Mouse (Mus musculus) neural tube, embryonic 14.5 days (tissue): ENCODE results near the gene Rgl1. TPM values are rescaled to one million over a fixed set of nuclear protein-coding genes. Genes with fewer than 3 reads are reported as not detected.
A peak's percentile ranks its signal among the peaks of the same experiment; 100 is the strongest.

Experiments used
- ATAC-seq: fragments of 200-750 bp; cut with Nextera tagmentation; 2 replicates; pipeline ENCODE4 v1.8.0; 2017; ENCODE audit warnings: low read depth, mild to moderate bottlenecking, moderate TSS enrichment, moderate library complexity
- H3K27ac ChIP-seq: fragments of 300-500 bp; sonication (generic); 2 replicates; pipeline ENCODE4 v1.5.1; 2014; ENCODE audit warnings: low read depth, mild to moderate bottlenecking, control low read depth, low read length, moderate library complexity, mixed read lengths
- H3K27me3 ChIP-seq: fragments of 300-500 bp; sonication (generic); 2 replicates; pipeline ENCODE4 v1.6.1; 2014; ENCODE audit warnings: low read length; ENCODE audit not compliant: control insufficient read depth, insufficient read depth
- H3K36me3 ChIP-seq: fragments of 300-500 bp; sonication (generic); 2 replicates; pipeline ENCODE4 v1.6.1; 2014; ENCODE audit warnings: low read length, mixed read lengths; ENCODE audit not compliant: control insufficient read depth, insufficient read depth
- H3K4me1 ChIP-seq: fragments of 300-500 bp; sonication (generic); 2 replicates; pipeline ENCODE4 v1.6.1; 2014; ENCODE audit warnings: low read length; ENCODE audit not compliant: control insufficient read depth, insufficient read depth
- H3K4me2 ChIP-seq: fragments of 300-500 bp; sonication (generic); 2 replicates; pipeline ENCODE4 v1.6.1; 2014; ENCODE audit warnings: mild to moderate bottlenecking, low read depth, low read length, control low read depth
- H3K4me3 ChIP-seq: fragments of 300-500 bp; sonication (generic); 2 replicates; pipeline ENCODE4 v1.5.1; 2014; ENCODE audit warnings: low read depth, low read length, control low read depth, mixed read lengths
- H3K9ac ChIP-seq: fragments of 300-500 bp; sonication (generic); replicated peaks from 2 replicates; pipeline ENCODE4 v1.6.1; 2014; ENCODE audit warnings: low read depth, mild to moderate bottlenecking, control low read depth, low read length, mixed read lengths
- H3K9me3 ChIP-seq: fragments of 300-500 bp; sonication (generic); 2 replicates; pipeline ENCODE4 v1.6.1; 2016; ENCODE audit warnings: low read length; ENCODE audit not compliant: control insufficient read depth
- WGBS: fragments of 180-500 bp; shearing (Covaris S2); extraction: QIAGEN DNeasy Blood & Tissue Kit; methylation state at CpG from one replicate; pipeline ENCODE4 v1.1.7; 2014; 5-methylcytosine and 5-hydroxymethylcytosine counted together
- polyA plus RNA-seq: library from polyadenylated mRNA; unstranded; fragments of >200 nt; fragmentation: Nextera tagmentation; extraction: Ambion mirVana; gene quantifications from 2 replicates; pipeline ENCODE4 v1.2.1, GENCODE M21; 2014

The Rgl1 gene
- polyA plus RNA-seq, 1 experiment from 2014 or later: 14.9 TPM

DNA sequence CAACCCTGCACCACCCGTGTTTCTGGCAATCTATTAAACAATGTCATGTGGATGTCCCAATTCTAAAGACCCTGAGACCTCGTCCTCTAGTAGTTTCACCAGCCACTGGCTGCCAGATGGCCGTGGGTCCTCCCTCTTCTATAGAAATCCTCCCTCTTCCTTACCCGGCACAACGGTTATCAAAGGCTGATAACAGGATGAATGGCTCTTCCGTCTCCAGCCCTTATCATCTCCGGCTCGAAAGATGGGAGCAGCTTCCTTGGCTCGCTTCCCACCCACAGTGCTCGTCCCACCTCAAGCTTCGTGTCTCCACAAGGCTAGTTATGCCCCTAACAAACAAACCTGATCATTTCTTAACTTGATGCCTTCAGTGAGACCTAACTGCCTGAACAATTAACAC lies 242.9 kb downstream of the Rgl1 start:
- Histone ChIP-seq H3K4me1 (no peaks in the 10 kb centered on the region), H3K9me3 (no peaks in the 10 kb centered on the region), H3K4me3 (no peak overlapping the region), H3K27me3 (no peaks in the 10 kb centered on the region), H3K27ac (no peak overlapping the region), H3K36me3 (peaks cover 6% of the 10 kb centered on the region; the same call in 1 of the 2 replicates), H3K9ac (no peak overlapping the region), H3K4me2 (no peak overlapping the region)
- ATAC-seq: no peak
- 86% methylated on average over 11 of the region's 11 CpGs for WGBS

DNA sequence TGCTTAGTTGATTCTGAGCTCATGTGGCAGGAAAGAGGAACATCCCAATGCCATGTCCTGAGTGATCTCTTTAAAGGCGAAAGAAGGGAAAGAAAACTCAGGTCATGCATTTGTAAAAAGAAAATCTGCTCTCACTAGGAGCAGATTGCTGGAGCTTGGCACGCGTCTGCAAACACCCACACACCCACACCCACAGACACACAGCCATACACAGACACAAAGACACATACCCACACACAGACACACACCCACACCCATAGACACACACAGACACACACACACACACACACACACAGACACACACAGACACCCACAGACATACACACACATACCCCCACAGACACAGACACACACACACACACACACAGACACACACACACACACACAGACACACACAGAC lies 243.9 kb downstream of the Rgl1 start:
- 92% methylated on average over 3 of the region's 3 CpGs for WGBS
- no peaks in the 10 kb centered on the region for H3K27me3 ChIP-seq
- no peak overlapping the region for H3K4me2 ChIP-seq
- no peaks in the 10 kb centered on the region for H3K9me3 ChIP-seq
- H3K9ac ChIP-seq: no peak overlapping the region
- no peak overlapping the region for H3K4me3 ChIP-seq
- no peak overlapping the region for H3K27ac ChIP-seq
- no peaks in the 10 kb centered on the region for H3K4me1 ChIP-seq
- H3K36me3 ChIP-seq: peaks cover 6% of the 10 kb centered on the region; the same call in 1 of the 2 replicates
- ATAC-seq: no peak

DNA sequence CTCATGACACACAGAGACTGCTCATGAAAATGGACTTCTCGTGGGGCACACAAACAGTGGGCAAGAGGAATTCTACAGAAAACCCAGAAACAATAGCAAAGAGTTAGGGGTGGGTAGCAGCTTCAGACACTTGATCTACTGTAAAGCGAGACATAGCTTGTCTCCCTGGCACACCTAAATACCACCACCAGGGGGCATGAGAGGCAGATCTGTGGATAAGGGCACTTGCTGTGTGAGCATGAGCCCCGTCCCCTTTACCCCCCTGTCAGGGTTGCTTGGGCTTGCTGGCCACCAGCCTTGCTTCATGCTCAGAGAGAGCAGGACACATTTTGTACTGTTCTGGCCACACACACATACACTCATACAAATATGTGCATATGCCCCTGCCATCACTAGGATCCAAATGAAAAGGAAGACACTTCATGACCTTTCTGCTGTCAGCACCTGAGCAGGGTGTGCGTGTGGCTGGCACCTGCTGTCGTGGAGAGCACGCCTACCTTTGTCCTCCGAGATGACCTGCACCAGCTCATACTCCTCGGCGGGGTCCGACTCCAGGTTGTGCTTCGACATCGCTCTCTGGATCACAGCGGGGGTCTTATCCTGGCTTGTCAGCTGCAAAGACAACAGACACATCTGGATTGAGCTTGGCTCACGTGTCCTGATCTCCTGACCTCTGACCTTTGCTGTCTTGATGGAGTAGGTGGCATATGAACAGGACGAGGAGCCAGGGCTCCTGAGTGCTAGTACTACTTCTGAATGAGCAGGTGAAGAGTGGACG lies 245.2 kb downstream of the Rgl1 start:
- 0 out of 2 replicates have a peak, but pooled peaks have one; percentile 29 for ATAC-seq
- Histone ChIP-seq H3K9me3 (no peaks in the 10 kb centered on the region), H3K27ac (no peak overlapping the region)

DNA sequence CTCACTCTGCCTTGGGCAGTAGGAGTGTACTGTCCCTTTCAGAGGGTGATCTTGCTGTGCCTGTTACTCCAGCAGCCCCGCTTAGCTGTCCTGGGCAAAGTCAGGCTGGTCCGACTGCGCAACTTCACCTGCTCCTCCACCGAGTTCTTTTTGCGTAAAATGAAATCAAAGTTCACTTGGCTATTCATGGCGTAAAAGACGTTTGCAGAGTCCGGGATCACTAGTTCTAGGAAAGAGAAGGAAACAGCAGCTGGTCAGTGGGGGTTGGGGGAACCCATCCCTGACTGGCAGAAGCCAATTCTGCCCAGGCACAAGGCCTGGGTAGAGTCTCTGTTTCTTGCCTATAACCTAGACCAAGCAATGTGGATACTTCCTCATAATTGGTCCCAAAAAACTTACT lies 247.2 kb downstream of the Rgl1 start:
- no peaks in the 10 kb centered on the region for H3K4me1 ChIP-seq
- ATAC-seq: no peak
- peaks cover 1% of the 10 kb centered on the region; the same call in 1 of the 2 replicates for H3K36me3 ChIP-seq
- no peak overlapping the region for H3K4me3 ChIP-seq
- no peaks in the 10 kb centered on the region for H3K9me3 ChIP-seq
- no peak overlapping the region for H3K9ac ChIP-seq
- H3K27ac ChIP-seq: no peak overlapping the region
- no peaks in the 10 kb centered on the region for H3K27me3 ChIP-seq
- no peak overlapping the region for H3K4me2 ChIP-seq
- 95% methylated on average over 8 of the region's 8 CpGs for WGBS

More for the DNA sequence above, 245.2 kb downstream of the Rgl1 start:
- H3K27me3 ChIP-seq: no peaks in the 10 kb centered on the region
- peaks cover 6% of the 10 kb centered on the region; the same call in 1 of the 2 replicates for H3K36me3 ChIP-seq
- no peak overlapping the region for H3K4me2 ChIP-seq
- no peaks in the 10 kb centered on the region for H3K4me1 ChIP-seq
- WGBS: 78% methylated on average over 16 of the region's 16 CpGs
- H3K9ac ChIP-seq: no peak overlapping the region
- no peak overlapping the region for H3K4me3 ChIP-seq

DNA sequence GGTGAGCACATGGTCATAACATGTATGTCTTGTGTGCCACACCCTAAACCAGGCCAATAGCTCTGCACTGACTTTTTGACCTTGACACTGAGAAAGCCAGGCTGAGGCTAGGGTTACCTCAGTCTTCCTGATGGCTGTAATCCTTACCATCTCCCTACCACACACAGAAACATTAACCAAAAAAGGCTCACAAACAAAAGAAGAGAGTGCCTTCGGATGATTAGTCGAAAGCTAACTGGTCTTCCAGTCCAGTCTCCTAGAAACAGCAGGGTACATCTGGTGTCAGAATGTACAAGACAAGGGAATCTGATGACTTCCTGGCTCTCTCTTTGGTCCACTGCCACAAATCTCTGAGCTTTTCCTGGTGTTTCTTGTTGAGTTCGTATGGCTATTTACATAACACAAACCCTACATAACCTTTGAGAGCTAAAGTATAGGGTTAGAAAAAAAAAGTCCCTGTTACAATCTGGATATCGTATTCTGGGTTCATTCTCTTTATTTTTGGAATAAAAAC lies 249.0 kb downstream of the Rgl1 start:
- Histone ChIP-seq H3K9me3 (no peaks in the 10 kb centered on the region), H3K4me3 (no peak overlapping the region), H3K27ac (no peak overlapping the region), H3K4me2 (no peak overlapping the region), H3K27me3 (no peaks in the 10 kb centered on the region), H3K4me1 (no peaks in the 10 kb centered on the region), H3K36me3 (no peaks in the 10 kb centered on the region), H3K9ac (no peak overlapping the region)
- ATAC-seq: no peak
- WGBS: 86% methylated on average over 4 of the region's 4 CpGs

DNA sequence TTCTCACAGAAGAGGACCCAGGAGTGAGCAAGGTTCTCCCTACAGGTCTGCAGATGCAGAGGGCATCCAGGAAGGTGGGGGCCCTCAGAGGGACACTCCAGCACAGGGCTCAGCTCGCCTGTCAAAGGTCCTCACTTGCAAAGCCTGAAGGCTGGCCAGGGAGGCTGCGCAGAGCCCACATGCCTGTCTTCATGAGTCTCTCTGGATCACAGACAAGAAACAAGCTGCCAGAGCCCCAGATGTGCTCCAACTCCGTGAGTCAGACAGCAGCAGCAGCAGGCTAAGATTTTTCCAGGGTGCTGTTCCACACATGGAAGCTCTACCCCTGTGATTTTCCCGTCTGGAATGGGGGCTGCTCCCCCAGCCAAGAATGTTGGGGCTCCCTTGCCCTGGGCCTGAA lies 251.9 kb downstream of the Rgl1 start:
- no peaks in the 10 kb centered on the region for H3K27me3 ChIP-seq
- WGBS: 73% methylated on average over 4 of the region's 4 CpGs
- no peaks in the 10 kb centered on the region for H3K4me1 ChIP-seq
- H3K9ac ChIP-seq: no peak overlapping the region; the same call in 1 of the 2 replicates
- no peak for ATAC-seq
- H3K4me2 ChIP-seq: no peak overlapping the region
- H3K27ac ChIP-seq: peak overlapping the region; percentile 44; the same call in 1 of the 2 replicates
- no peak overlapping the region for H3K4me3 ChIP-seq
- no peaks in the 10 kb centered on the region for H3K9me3 ChIP-seq
- no peaks in the 10 kb centered on the region for H3K36me3 ChIP-seq

DNA sequence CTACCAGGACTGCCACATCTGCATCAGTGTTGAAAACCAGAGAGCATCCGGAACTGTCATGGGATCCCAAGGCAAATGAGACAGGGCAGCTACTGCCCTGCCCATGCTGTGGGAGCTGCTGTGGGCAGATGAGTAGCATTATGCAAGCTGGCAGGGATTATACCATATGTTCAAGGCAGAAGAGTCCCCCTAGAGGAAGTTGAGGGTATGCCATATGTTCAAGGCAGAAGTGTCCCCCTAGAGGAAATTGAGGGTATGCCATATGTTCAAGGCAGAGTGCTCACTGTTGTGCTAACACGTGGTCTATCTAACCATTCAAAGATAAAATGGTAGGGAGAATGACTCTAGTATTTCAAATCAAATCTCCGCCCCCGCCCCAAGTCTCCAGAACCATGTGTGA lies 254.9 kb downstream of the Rgl1 start:
- H3K27me3 ChIP-seq: no peaks in the 10 kb centered on the region
- 78% methylated on average over 4 of the region's 4 CpGs for WGBS
- H3K4me3 ChIP-seq: no peak overlapping the region
- H3K9me3 ChIP-seq: no peaks in the 10 kb centered on the region
- ATAC-seq: no peak
- no peak overlapping the region for H3K4me2 ChIP-seq
- no peak overlapping the region for H3K9ac ChIP-seq
- H3K36me3 ChIP-seq: no peaks in the 10 kb centered on the region
- no peaks in the 10 kb centered on the region for H3K4me1 ChIP-seq
- no peak overlapping the region for H3K27ac ChIP-seq

DNA sequence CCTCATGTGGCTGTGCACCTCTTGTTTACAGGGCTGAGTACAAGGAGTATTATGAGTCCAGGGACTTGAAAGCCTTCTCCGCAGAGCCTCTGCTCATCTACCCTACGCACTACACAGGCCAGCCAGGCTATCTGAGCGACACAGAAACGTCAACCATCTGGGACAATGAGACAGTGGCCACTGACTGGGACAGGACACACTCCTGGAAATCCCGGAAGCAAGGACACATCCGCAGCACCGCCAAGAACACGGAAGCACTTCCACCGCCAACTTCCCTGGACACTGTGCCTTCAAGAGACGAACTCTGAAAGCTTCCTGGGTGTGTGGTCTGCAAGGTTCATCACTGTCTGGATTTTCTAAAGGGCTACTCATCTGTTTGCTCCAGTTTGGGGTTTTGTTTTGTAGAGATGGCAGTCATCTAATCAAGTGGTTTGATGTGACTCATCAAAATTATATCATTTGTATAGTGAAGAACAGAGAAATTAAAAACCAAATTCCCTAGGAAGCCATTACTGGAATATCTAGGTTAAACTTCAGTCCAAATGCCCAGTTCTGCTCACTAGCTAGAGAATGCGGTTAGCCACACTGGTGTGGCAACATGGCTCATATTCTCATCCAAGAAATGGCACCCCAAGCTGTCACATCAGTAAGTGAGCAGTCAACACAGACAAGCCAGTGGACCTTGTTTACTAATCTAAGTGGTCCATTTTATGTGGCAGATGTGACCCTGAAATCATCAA lies 257.5 kb downstream of the Rgl1 start:
- no peak overlapping the region for H3K9ac ChIP-seq
- no peaks in the 10 kb centered on the region for H3K36me3 ChIP-seq
- 92% methylated on average over 11 of the region's 11 CpGs for WGBS
- ATAC-seq: no peak
- no peak overlapping the region for H3K4me3 ChIP-seq
- H3K4me1 ChIP-seq: no peaks in the 10 kb centered on the region
- no peak overlapping the region for H3K4me2 ChIP-seq
- H3K27me3 ChIP-seq: no peaks in the 10 kb centered on the region
- H3K27ac ChIP-seq: no peak overlapping the region
- H3K9me3 ChIP-seq: no peaks in the 10 kb centered on the region

DNA sequence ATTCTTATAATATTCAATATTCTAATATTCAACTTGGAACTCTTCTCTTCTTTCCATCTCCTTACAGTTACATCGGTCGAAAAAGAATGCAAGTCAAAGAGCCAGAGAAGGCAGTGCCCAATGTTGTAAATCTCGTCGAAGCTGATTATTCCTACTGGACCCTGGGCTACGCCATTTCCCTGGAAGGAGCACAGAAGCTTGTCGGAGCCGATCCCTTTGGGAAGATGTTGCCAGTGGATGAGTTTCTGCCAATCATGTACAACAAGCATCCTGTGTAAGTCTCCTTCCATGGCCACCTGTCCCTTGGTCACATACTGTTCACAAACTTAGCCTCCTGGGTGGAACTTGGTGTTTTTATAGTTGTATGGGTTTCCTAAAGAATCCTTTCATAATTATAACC lies 259.4 kb downstream of the Rgl1 start:
- H3K9ac ChIP-seq: no peak overlapping the region
- no peak overlapping the region for H3K27ac ChIP-seq
- H3K36me3 ChIP-seq: no peaks in the 10 kb centered on the region
- no peaks in the 10 kb centered on the region for H3K4me1 ChIP-seq
- 92% methylated on average over 7 of the region's 7 CpGs for WGBS
- no peaks in the 10 kb centered on the region for H3K27me3 ChIP-seq
- H3K4me3 ChIP-seq: no peak overlapping the region
- no peak for ATAC-seq
- H3K4me2 ChIP-seq: no peak overlapping the region
- H3K9me3 ChIP-seq: no peaks in the 10 kb centered on the region
